Mouse (Mus musculus) heart, adult 2 months (tissue): ENCODE results near the gene A130010J15Rik. TPM values are rescaled to one million over a fixed set of nuclear protein-coding genes. Genes with fewer than 3 reads are reported as not detected.

ENCODE experiments used
- DNase-seq, 2 experiments: peaks; one replicate each; pipeline ENCODE4 v3.0.0; 2021
- H3K27ac ChIP-seq: fragments of 200-600 bp; 2 replicates; pipeline ENCODE4 v1.8.1; 2022
- H3K27me3 ChIP-seq: fragments of 200-500 bp; 2 replicates; pipeline ENCODE4 v1.6.1; 2012; ENCODE audit warnings: mild to moderate bottlenecking, low read length, inconsistent platforms, mixed read lengths; ENCODE audit not compliant: control insufficient read depth, insufficient read depth
- H3K36me3 ChIP-seq: fragments of 200-500 bp; 2 replicates; pipeline ENCODE4 v1.6.1; 2012; ENCODE audit warnings: low read length, inconsistent platforms; ENCODE audit not compliant: control insufficient read depth, insufficient read depth
- H3K4me1 ChIP-seq: fragments of 200-500 bp; 2 replicates; pipeline ENCODE4 v1.6.1; 2011; ENCODE audit warnings: low read length; ENCODE audit not compliant: control insufficient read depth, insufficient read depth
- H3K4me3 ChIP-seq: fragments of 200-600 bp; 2 replicates; pipeline ENCODE4 v1.8.1; 2022
- H3K79me2 ChIP-seq: fragments of 200-500 bp; replicated peaks from 2 replicates; pipeline ENCODE4 v1.6.1; 2012; ENCODE audit warnings: mild to moderate bottlenecking, inconsistent platforms, low read length, moderate library complexity, mixed read lengths; ENCODE audit not compliant: control insufficient read depth, insufficient read depth
- H3K9ac ChIP-seq: fragments of 200-500 bp; 2 replicates; pipeline ENCODE4 v1.6.1; 2012; ENCODE audit warnings: low read depth, mild to moderate bottlenecking, control low read depth, inconsistent platforms, low read length, mixed read lengths
- CTCF ChIP-seq: fragments of 200-600 bp; IDR thresholded peaks from 2 replicates; pipeline ENCODE4 v1.8.1; 2022; ENCODE audit warnings: antibody characterized with exemption, mild to moderate bottlenecking, moderate library complexity
- EP300 ChIP-seq: fragments of 200-500 bp; IDR thresholded peaks from 2 replicates; pipeline ENCODE4 v1.6.1; 2011; ENCODE audit warnings: low read depth, low read length, control low read depth; ENCODE audit not compliant: insufficient read depth
- POLR2A ChIP-seq: fragments of 200-500 bp; IDR thresholded peaks from 2 replicates; pipeline ENCODE4 v1.6.1; 2011; ENCODE audit warnings: mild to moderate bottlenecking, low read depth, low read length, control low read depth; ENCODE audit not compliant: insufficient read depth
- WGBS: fragments of 180-500 bp; shearing (Covaris S2); methylation state at CpG from one replicate; pipeline ENCODE4 v1.1.7; 2018; 5-methylcytosine and 5-hydroxymethylcytosine counted together
- intact Hi-C: fragments of 180-260 bp; cut with DNase I; formaldehyde crosslinking; loops from one replicate; pipeline ENCODE4 v1.15.1; 2025
- polyA plus RNA-seq: library from polyadenylated mRNA; depleted of rRNA; stranded (reverse); fragments of >200 nt; gene quantifications from 2 replicates; pipeline ENCODE4 v1.2.3, GENCODE M21; 2012
- total RNA-seq, 2 experiments: library from RNA; stranded (reverse); gene quantifications; 2 replicates each; pipeline ENCODE4 v1.2.3; 2021

Gene A130010J15Rik
- total and polyA plus RNA-seq, 3 experiments, result 2.7 to 3.5 (median 3.3) TPM

DNA sequence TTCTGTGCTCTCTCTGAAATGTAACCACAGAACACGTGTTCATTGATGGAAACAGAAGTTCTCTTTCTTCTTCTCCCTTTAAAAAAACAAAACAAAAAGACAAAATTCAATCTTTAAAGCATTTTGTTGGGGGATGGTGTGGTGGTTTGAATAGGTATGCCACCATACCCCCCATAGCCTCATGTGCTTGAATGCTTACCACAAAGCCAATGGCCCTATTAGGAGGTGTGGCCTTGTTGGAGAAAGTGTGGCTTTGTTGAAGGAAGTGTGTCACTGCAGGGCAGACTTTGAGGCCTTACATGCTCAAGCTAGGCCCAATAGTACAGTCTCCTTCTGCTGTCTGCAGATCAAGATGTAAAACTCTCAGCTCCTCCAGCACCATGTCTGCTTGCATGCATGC, 21.4 kb upstream of the A130010J15Rik start:
- no peaks in the 10 kb centered on the region for H3K79me2 ChIP-seq
- DNase-seq, result no peak
- no peak overlapping the region for H3K9ac ChIP-seq
- H3K36me3 ChIP-seq, result no peaks in the 10 kb centered on the region
- H3K27me3 ChIP-seq, result no peaks in the 10 kb centered on the region
- 80% methylated on average over 1 of the region's 1 CpGs for WGBS
- H3K27ac ChIP-seq, result no peak overlapping the region
- intact Hi-C loops, result no loop called here
- no peaks in the 10 kb centered on the region for H3K4me1 ChIP-seq
- H3K4me3 ChIP-seq, result no peak overlapping the region
- TF ChIP-seq POLR2A (no peak), CTCF (no peak), EP300 (no peak)

DNA sequence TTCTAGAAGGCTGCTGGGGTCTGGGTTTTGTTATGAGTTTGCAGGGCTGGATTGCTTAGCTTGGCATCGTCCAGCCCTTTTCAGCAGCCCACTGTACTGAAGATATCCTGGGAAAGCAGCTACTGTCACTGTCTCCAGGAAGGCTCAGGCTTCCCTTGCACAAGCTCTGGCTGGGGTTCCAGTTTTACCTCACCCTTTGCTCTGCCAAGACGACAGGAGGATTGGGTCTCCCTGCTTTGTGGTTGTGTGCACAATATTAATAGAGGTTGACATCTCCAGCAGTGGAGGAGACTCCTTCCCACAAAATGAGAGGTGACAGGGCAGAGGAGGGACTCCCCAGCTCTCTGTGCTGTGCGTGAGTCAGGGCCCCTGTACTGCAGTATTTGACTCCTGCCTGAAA, 18.6 kb upstream of the A130010J15Rik start:
- Histone ChIP-seq H3K36me3 (no peaks in the 10 kb centered on the region), H3K27me3 (peaks cover 4% of the 10 kb centered on the region; the same call in 1 of the 2 replicates), H3K27ac (no peak overlapping the region), H3K4me3 (no peak overlapping the region), H3K79me2 (no peaks in the 10 kb centered on the region), H3K4me1 (no peaks in the 10 kb centered on the region), H3K9ac (no peak overlapping the region)
- WGBS, result 40% methylated on average over 3 of the region's 3 CpGs
- no peak for DNase-seq
- no peak for TF ChIP-seq CTCF
- no peak for TF ChIP-seq EP300
- no peak for TF ChIP-seq POLR2A
- intact Hi-C loops, result no loop called here

DNA sequence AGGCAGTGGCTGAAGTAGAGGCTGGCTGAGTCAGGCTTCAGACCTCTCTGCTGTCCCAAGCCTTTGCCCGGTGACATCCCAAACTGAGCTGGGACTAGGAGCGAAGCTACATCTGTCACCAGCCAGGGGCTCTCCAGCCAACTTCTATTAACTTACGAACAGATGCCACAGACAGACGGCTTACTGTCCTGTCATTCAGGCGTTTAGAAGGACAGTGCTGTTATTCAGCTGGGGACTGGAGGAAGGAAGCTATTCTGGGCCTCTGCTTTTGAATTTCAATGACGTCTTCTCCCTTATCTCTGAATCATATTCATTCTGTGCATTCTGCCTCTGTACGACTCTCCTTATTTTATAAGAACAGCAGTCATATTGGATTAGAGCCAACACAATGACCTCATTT, 16.7 kb upstream of the A130010J15Rik start:
- Histone ChIP-seq H3K4me1 (no peaks in the 10 kb centered on the region), H3K4me3 (no peak overlapping the region), H3K79me2 (no peaks in the 10 kb centered on the region), H3K36me3 (no peaks in the 10 kb centered on the region), H3K27me3 (peaks cover 4% of the 10 kb centered on the region; the same call in 1 of the 2 replicates), H3K27ac (no peak overlapping the region), H3K9ac (no peak overlapping the region)
- DNase-seq, result no peak
- WGBS, result 25% methylated on average over 7 of the region's 7 CpGs
- intact Hi-C loops, result no loop called here
- TF ChIP-seq EP300, result no peak
- no peak for TF ChIP-seq POLR2A
- TF ChIP-seq CTCF, result no peak

DNA sequence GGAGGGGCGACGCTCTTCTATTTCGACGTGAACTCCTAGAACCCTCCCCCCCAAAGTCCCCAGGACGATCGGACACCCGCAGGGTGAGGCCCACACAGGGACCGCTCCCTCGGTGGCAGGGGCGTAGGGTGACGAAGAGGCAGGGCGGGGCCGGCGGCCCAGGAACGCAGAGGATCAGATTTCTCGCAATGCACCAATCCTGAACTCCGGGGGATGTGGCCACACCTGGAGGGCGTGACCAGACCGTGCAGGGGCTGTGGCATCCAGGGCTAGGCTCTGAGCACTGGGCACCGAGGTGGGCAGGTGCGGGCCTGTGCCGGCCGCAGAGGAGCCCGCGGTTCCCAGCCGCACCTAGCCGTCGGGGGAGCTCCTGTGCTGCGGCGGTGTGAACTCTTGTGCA, 15.0 kb upstream of the A130010J15Rik start, which contains the start of gene Irf6:
Gene Irf6 (plus strand): TSS at position 240 of the 400 bp plus-strand sequence.
- no peak within 1 kb of the TSS for H3K27ac ChIP-seq
- TF ChIP-seq EP300 (no peak), CTCF (no peak), POLR2A (peak; percentile 40; the same call in 1 of the 2 replicates)
- H3K36me3 ChIP-seq, result no peaks in the 10 kb centered on the region
- DNase-seq, result peak; percentile 40 to 72
- intact Hi-C loops, result no loop called here
- H3K4me1 ChIP-seq, result no peaks in the 10 kb centered on the region
- WGBS, result 4% methylated on average over 30 of the region's 30 CpGs
- peak within 1 kb of the TSS; percentile 31 for H3K4me3 ChIP-seq
- peaks cover 4% of the 10 kb centered on the region; the same call in 1 of the 2 replicates for H3K27me3 ChIP-seq
- H3K79me2 ChIP-seq, result no peaks in the 10 kb centered on the region
- H3K9ac ChIP-seq, result peak within 1 kb of the TSS; percentile 1; the same call in 1 of the 2 replicates

DNA sequence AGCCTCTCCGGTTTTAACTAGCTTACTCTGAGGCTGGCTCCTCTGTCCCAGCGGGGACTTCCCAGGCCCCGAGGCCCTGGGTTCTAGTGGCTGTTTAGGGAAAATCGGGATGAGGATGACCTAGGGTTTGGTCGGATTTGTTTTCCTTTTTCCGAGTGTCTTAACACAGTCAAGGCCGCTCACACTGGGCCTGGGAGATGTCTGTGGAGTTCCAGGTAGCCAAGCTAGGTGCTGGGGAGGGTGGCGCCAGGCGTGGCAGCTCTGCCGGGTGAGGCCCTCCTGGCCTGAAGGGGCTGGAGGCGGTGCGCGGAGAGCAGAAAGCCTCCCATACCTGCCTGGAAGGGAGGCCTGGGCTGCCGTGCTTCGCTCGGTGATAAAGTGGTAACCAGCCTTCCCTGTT, 14.3 kb upstream of the A130010J15Rik start:
- Histone ChIP-seq H3K36me3 (no peaks in the 10 kb centered on the region), H3K27ac (no peak overlapping the region), H3K4me1 (no peaks in the 10 kb centered on the region), H3K27me3 (peaks cover 4% of the 10 kb centered on the region; the same call in 1 of the 2 replicates), H3K79me2 (no peaks in the 10 kb centered on the region), H3K4me3 (peak overlapping the region; percentile 31; the same call in 1 of the 2 replicates), H3K9ac (no peak overlapping the region)
- intact Hi-C loops, result no loop called here
- 62% methylated on average over 16 of the region's 16 CpGs for WGBS
- TF ChIP-seq EP300, result no peak
- TF ChIP-seq CTCF, result no peak
- no peak for TF ChIP-seq POLR2A
- no peak for DNase-seq

DNA sequence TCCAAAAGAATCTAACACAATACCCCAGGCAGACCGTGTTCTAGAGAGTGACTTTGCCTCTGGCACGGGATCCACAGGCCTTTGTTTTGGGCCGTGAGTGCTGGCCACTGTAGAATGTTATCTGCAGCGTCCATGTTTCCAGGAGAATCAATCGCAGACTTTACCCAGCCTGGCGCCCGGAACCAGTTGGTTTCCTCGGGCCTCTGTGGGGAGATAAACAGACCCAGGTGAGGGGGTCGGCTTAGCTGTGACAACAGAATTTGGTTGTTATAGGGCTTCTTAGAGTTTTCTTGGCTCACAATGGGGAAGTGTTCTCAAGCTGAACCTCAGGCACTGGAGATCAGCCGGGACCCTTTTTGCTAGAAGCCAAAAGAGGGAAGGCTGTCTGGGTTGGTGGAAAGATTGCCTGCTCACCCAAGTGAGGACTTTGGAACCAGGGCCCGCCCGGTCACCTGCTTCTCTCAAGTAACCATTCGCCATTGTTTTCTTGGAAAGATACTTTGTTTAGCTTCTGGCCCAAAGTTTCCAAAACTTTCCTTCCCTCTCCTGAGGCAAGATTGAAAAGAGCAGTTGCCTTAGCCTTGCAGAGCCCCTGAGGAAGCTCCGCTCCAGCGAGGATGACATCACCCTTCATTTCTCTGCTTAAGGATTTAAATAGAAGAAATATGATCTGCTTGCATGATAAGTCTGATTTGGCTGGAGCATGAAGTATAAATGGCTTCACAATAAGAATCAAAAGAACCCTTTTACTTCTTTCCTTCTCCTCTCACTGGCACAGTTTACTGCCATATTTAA, 11.3 kb upstream of the A130010J15Rik start:
- Histone ChIP-seq H3K4me3 (no peak overlapping the region), H3K27ac (no peak overlapping the region), H3K27me3 (peaks cover 4% of the 10 kb centered on the region; the same call in 1 of the 2 replicates), H3K36me3 (no peaks in the 10 kb centered on the region), H3K4me1 (no peaks in the 10 kb centered on the region), H3K9ac (no peak overlapping the region), H3K79me2 (no peaks in the 10 kb centered on the region)
- DNase-seq, result peak in 1 of 2 experiments; percentile 21
- WGBS, result 41% methylated on average over 15 of the region's 15 CpGs
- no peak for TF ChIP-seq CTCF
- TF ChIP-seq POLR2A, result no peak
- no peak for TF ChIP-seq EP300
- intact Hi-C loops, result no loop called here
